Mouse (Mus musculus) left cerebral cortex, postnatal 36 days (tissue): ENCODE measurements around the gene Pigf. TPM values are rescaled to one million over a fixed set of nuclear protein-coding genes. Genes with fewer than 3 reads are reported as not detected.

Experiments
- DNase-seq, 2 experiments: peaks; one replicate each; pipeline ENCODE4 v3.0.0; 2021 to 2022; ENCODE audit warnings: low spot score in 2 of 2, mixed read lengths in 1 of 2
- intact Hi-C: fragments of 180-260 bp; cut with DNase I; formaldehyde crosslinking; loops from one replicate; pipeline ENCODE4 v1.15.1; 2025
- total RNA-seq, 2 experiments: library from RNA; stranded (reverse); gene quantifications; 2 replicates each; pipeline ENCODE4 v1.2.3; 2021

The Pigf gene
- total RNA-seq, 2 experiments from 2014 or later: 15.0 to 18.1 TPM

DNA sequence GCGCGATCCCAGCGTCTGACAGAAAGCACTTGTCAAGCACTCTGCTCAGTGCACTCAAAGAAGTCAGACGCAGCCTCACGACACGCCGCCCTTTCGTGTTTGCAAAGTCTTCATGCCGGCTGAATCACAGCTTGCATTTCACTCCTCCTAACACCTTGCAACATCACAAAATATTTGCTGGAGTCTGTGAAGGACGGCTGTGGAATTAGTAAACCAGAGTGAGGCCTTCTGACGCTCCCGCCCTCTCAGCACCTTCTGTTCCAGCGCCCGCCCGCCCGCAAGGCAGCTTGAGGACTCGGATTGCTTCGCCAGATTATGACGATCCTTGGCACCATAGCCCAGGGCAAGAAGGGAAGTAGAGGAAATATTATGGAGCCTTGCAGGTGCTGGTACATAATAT, 16.5 kb upstream of the Pigf start:
- DNase-seq: peak; percentile 57 to 70
- intact Hi-C loops: loop anchor here (10.0 kb wide), 1 partner anchor 533 kb away; no protein-coding TSS in a partner anchor

DNA sequence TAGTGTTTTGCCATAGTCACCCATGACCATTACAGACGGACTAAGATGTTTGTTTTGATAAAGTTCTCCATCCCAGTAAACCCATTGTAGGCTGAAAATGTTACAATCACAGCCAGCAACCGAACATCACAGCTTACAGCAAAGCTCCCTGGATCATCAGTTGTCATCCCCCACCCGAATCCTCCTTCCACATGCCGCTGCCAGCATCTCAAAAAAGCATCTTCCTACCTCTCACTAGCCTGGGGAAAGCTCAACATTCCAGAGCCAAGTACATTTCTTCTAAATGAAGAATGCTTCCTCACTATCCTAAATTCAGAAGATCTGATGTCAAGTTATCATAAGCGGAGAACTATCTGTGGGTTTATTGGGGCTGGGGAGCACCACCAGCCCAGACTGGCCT, 13.3 kb upstream of the Pigf start:
- intact Hi-C loops: no loop called here
- peak; percentile 27 to 43 for DNase-seq

DNA sequence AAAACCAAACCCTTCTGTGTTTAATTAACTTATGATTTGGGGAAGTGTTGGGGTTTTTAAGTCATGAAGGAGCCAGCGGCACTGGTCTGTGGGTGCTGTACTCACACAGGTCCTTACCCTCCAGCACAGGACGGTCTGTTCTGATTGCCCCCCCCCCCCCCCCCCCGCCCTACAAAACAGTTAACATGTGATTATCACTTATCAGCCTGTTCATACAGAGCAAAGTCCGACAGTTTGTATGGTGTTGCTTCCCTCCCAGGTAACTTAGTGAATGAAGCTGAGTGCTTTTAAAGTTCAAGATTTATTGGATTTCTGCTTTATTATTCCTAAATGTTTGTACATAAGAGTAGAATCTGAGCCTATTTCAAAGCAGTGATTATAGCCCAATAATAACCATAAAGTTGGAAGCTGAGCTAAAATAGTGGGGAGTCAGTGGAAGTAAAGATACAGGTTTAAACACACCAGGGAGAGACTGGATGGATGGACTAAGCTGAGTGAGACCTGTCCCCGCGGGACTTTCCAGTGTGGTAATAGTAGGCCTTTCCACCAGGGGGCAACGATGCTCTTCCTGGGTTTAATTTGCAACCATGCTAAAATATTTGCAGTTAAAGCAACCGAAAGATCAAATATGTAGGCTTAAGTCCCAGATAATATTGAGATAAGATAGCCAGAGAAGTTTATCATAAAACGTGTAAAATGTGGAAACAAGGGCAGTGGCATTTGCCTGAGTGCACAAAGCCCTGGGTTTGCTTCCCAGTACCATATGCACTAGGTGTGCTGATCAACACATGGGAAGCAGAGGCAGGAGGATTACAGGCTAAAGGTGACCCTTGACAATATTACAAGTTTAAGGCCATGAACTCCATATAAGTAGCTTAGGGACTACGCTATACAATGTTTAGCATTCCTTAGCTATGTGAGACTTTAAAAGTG, 11.2 kb upstream of the Pigf start:
- intact Hi-C loops: loop anchor here (2.0 kb wide), 1 partner anchor 212 kb away; no protein-coding TSS in a partner anchor
- DNase-seq: no peak

DNA sequence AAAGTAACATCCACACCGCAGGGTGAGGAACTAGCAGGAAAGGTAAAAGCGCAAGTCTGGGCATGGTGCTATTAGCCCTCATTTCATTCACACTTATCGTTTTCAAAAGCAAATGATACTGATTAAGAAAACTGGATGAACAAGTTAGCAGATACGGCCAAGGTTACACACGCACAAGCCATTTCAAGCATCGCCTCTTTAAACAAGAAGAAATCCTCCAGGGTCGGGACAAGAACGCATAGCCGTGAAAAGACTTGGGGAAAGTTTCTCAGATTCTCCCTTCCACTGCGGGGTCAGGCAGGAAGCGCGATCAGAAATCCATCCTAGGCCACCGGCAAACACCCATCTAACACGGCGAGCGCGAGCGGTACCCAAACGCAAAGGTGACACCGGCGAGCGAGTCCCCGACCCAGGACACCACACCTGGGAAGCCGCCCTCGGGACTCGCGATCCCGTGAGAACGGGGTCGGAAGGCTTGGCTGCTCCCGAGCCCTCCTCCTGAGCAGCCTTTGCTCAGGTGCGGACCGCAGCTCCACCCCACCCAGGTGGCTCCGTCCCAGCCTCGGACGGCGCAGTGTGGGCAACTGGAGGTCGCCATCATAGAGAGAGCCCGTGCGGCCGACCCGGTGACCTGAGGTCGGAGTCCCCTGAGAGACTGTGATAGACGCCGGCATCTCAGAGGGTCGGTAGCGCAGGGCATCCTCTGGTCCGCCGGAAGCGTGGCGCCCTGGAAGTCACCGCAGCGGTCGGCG, 539 bp downstream of the Pigf start:
- intact Hi-C loops: loop anchor here (10.0 kb wide), 2 partner anchors 60 to 420 kb away; partner anchors contain the start of genes Calm2 and Rhoq
- no peak for DNase-seq

DNA sequence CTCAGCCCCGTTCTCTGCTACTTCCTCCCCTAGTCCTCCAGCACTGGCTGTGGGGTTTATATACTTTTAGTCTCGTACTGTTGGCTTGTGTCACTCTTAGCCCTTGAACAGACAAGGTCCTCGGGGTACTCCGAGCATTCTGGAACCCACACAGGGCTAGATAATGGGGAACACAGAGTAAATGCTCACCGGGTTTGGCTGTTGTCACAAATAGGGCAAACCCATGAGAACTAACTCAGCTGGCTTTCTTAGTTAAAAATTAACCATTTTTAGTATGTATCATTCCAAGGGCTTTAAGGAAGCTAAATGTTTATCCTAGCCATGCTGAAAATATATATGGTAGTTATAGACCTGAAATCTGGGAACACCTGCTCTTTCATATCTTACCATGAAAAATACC, 5.5 kb downstream of the Pigf start:
- no peak for DNase-seq
- intact Hi-C loops: loop anchor here (10.0 kb wide), 2 partner anchors 55 to 425 kb away; partner anchors contain the start of genes Calm2 and Rhoq

DNA sequence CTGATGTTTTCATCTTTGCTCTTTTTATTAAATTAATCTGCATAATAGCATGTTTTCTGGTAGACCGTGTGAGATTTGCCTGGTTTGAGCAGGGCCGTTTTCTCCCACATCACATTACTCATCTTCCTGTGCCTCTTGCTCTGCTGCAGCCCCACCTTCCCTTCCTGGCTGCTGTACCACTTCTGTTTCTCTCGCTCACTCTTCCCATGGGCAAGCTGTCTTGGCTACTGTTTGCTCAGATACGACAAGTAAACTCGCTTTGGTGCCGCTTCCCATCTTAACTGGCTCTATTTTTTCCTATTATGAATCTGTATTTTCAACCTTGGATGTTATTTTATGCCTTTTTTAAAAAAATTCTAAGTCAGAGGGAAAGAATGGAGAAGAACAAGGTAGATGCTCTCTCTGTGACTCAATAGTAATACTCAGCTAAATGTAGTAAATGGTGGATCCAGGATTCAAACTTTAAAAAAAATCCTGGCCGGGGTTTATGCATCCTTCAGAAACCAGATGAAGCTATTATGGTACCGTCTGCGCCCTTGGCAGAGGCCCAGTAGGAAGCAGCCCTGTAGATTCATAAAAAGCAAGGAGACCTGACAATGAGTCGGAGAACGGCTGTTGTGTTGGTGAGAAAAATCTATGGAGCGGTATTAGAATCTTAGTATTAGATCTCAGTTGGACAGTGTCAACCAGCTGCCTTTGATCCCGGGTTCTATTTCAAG, 13.7 kb downstream of the Pigf start:
- peak; percentile 39 to 64 for DNase-seq
- intact Hi-C loops: no loop called here

DNA sequence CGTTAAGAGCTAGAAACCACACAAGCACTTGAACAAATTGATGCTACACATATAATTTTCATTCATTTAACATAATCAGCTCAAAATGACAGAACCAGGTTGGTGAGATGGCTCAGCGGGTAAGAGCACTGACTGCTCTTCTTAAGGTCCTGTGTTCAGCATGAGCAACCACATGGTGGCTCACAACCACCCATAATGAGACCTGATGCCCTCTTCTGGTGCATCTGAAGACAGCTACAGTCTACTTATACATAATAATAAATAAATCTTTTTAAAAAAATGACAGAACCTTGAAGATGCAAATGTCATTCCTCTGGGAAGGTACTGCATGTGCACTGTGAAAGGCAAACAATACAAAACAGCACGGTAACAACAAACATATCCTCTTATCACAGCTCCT, 16.3 kb downstream of the Pigf start:
- DNase-seq: no peak
- intact Hi-C loops: no loop called here

DNA sequence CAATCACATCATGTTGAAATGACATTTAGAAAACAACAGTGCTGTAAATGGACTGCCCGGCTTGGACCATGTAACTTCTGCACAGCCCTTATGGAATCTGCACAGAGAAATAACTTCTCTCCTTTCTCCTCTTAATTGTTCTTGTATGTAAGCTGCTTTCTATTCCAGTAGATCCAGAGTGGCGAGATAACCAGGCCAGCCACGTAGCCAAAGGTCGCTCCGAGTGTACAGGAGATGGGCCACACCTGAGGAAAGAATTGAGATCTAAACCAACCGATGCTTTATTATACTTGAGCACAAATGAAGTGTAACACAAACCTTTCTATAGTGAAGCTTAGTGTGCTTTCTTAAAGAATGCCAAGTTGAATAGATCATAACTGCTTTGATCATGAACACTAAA, 27.9 kb downstream of the Pigf start:
- no peak for DNase-seq
- intact Hi-C loops: no loop called here

DNA sequence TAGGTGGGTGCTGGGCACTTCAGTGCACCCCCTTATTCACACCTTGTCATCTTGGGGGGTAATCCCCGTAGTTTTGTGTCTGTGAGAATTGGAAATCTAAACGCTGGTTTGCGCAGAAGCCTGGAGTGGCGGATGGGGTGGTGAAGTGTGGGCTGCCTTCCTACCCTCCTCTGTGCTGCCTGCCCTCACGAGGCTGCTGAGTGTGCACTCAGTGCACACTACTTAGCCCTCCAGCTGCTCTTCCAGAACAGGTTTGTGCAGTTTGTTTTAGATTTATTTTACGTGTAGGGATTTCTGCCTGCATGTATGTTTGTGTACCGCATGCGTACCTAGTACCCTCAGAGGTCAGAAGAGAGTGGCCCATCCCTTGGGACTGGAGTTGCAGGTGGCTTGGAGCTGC, 33.9 kb downstream of the Pigf start:
- intact Hi-C loops: no loop called here
- no peak for DNase-seq

DNA sequence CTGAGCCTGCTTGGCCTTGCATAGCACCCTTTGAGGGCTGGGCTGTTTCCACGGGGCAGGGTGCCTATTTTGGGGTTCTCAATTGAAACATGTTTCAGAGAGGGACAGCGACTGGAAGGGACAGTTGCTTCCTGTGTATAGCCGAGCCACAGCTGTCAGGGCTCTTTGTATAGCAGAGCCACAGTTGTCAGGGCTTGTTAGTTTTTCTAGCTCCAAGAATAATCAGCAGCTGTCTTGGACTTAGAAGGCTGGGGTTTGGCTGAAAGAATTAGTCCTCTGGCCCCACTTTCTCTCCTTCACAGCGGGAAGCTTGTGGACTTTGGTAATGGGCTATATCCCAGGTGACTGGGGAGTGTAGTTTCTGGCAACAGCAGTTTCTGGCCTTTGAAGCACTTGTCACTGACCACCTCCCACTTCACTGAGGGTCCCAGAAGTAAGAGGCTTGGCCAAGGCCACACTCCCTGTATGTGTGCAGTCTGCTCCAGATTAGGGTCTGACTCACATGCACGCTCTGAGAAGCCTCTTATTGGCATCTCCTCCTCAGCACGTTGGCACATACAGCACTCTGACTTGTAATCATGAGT, 36.5 kb downstream of the Pigf start:
- intact Hi-C loops: no loop called here

DNA sequence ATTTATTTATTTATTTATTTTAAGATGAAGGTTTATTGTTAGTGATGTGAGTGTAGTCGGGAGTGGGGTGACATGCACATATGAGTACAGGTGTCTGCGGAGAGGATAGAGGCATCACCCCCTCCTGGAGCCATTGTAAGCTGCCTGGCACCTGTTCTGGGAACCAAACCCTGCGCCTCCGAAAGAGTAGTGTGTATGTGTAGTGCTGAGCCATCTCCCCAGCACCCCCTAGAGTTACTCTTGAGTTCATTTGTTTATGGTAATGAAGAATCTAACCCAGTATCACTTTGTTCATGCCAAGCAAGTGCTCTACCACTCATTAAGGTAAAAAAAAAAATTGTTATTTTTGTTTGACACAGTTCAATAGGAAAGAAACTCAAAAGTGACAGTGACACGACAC, 37.0 kb downstream of the Pigf start:
- no peak for DNase-seq
- intact Hi-C loops: no loop called here

More for the DNA sequence above, 36.5 kb downstream of the Pigf start:
- no peak for DNase-seq

DNA sequence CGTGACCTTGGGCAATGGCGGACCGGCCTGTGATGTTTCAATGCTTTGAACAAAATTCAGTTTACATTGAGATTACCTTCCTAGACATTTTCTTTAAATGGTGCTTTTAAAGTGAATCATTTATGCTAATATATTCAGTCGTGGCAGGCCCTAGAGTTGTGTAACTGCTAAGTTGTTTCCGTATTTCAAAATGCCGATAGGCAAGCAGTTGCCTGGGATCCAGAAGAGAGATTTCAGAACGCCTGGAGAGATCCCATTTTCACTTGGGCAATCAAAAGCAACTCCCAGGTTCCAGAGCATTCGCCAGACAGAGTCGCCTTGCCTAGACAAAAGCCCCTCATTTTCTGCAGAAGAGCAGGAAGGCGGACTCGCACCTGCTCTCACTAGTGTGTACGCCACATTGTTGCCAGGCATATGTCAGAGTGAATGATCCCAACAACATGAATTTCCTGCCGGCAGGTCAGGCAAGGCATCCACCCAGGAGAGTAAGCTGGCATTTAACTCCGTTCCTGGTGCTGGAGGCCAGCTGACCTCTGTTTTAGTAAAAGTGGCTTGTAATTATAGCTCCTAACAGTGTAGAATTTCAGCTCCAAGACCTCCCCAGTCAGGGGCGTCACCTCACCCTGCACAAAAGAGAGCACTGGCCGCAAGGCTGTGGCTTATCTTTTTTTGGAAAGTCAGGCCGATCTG, 38.6 kb downstream of the Pigf start:
- no peak for DNase-seq
- intact Hi-C loops: no loop called here

DNA sequence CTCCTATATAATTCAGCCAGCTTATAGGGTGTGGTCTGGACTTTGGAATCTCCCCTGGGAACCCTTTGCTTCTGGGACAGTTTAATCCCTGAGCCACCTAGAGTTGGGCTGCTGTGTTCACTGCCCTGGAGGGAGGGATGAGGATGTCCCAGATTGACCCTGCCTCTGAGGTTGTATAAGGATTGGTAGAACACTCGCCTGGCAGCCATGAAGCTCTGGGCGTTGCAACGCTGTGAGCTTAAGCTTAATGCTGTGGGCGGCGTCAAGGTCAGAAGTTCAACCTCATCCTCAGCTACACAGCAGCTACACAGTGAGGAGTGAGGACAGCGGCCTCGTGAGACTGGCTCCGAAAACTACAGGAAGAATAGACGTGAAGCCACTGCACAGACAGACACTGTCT, 42.7 kb downstream of the Pigf start:
- DNase-seq: no peak
- intact Hi-C loops: no loop called here

DNA sequence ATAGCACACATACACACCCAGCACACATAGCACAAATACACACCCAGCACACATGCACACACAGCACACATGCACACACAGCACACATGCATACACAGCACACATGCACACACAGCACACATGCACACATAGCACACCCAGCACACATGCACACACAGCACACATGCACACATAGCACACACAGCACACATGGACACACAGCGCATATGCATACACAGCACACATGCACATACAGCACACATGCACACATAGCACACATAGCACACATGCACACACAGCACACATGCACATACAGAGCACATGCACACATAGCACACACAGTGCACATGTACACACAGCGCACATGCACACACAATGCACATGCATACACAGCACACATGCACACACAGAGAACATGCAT, 43.5 kb downstream of the Pigf start:
- intact Hi-C loops: no loop called here
- no peak for DNase-seq

DNA sequence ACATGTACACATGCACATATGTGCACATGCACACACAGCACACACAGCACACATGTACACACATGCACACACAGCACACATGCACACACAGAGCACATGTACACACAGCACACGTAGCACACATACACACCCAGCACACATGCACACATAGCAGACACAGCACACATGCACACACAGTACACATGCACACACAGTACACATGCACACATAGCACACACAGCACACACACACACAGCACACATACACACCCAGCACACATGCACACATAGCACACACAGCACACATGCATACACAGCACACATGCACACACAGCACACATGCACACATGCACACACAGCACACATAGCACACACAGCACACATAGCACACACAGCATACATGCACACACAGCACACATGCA, 44.0 kb downstream of the Pigf start:
- intact Hi-C loops: no loop called here
- DNase-seq: no peak

DNA sequence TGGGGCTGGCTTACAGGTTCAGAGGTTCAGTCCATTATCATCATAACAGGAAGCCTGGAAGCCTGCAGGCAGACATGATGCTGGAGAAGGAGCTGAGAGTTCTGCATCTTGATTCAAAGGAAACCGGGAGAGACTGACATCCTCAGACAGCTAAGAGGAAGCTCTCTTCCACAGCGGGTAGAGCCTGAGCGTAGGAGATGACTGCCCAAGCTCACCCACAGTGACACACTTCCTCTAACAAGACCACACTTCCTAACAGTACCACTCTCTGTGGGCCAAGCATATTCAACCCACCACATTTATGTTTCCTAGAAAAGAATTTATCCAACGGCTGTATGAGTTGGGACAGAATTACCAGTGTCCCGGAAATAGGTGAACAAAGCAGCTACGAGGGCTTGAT, 46.7 kb downstream of the Pigf start:
- DNase-seq: no peak
- intact Hi-C loops: no loop called here

DNA sequence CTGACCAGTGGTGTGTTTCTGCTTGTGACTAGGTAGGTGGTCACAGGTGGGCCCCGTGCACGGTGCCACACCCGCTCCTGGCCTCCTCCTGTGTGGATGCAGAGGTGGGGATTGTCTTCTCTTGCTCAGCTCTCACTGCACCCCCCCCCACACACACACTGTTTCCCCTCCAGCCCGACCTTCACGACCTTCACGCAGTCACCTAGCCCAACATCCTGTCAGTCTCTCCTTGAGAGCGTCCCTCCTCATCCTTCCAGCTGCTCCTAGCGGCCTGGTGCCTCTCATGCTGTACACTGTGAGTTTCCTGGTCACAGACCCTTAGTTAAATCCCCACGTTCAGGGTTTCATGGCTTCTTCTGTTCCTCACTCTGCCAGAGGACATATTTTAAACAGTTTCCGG, 48.8 kb downstream of the Pigf start:
- DNase-seq: no peak
- intact Hi-C loops: no loop called here

DNA sequence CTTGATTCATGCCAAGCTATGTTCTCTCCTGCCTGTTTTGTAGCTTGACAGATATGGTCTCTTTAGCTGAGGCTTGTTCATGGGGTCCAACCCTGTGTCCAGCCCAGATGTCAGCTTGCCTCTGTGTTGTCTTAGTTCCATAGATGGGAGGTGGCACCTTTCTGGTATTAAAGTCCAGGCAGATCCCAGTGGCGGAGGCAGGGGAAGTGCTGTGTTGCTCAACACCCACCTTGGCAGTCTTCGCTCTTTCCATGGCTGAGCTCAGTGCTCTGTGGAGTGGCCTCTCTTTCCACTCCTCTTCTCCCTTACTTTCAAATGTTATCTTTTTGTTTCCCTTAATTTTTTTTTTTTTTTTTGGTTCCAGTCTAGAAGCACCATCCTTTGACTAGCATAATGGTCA, 52.1 kb downstream of the Pigf start:
- DNase-seq: no peak
- intact Hi-C loops: no loop called here

DNA sequence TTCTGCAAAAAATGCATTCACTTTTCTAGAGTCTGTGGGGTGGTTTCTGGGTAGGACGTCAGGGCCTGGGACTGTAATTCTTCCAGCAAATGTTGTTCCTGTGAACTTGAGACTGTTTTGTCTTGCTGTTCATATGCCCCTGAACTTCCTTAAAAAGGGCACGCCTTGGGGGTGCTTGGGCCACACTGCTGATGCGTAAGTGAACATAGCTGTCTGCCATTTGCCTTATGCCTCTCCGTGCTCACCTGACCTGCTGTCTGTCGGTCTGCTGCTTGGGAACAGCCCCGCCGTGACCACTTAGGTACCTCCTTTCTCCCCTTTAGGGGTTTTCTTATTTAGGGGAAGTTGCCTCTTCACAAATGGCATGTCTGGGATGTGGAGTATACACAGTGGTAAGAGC, 53.3 kb downstream of the Pigf start:
- intact Hi-C loops: no loop called here

More for the DNA sequence above, 53.3 kb downstream of the Pigf start:
- no peak for DNase-seq
